Mouse (Mus musculus) ES-Bruce4 (cell line): ENCODE measurements around the gene Rtf1.

Experiments used
- CTCF ChIP-seq: IDR thresholded peaks from one replicate; pipeline ENCODE4 v1.8.1; 2011; ENCODE audit warnings: low read depth, low read length
- EP300 ChIP-seq: IDR thresholded peaks from 2 replicates; pipeline ENCODE4 v1.6.1; 2011; ENCODE audit warnings: low read depth, low read length; ENCODE audit not compliant: insufficient read depth
- POLR2A ChIP-seq: IDR thresholded peaks from one replicate; pipeline ENCODE4 v1.8.1; 2011; ENCODE audit warnings: low read length; ENCODE audit not compliant: insufficient read depth

GRCm38 (mm10) chr2:119674525-119675214 is at the start of gene Rtf1:
- TF ChIP-seq CTCF (no peak), POLR2A (peak; percentile 86), EP300 (no peak)
